Mouse (Mus musculus): ENCODE measurements around the gene Galr3. TPM values are rescaled to one million over a fixed set of nuclear protein-coding genes. Genes with fewer than 3 reads are reported as not detected.

Galr3 gene
- 0.14 and 0.37 TPM in 2 replicates for polyA plus RNA-seq (2015; fragmentation: Nextera tagmentation; extraction: Ambion mirVana)

DNA sequence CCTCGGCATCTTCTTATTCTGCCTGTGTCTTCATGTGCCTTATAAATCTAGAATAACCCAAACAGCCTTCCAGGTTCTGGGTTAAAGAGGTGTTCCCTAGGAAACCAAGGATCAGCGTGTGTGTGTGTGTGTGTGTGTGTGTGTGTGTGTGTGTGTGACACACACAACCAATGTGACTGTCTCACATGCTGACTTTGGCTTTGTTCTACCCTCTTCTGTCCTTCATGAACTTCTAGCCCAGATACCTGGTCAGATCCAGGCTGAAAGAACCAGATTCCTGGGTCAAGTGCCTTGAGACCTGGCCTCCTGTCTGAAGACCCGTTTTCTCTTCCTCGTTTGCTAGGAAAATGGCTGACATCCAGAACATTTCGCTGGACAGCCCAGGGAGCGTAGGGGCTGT lies at the start of gene Galr3:
Galr3 (plus strand) TSS at position 301 of the 400 bp plus-strand sequence.
- Histone ChIP-seq H3K27ac (replicated peaks) (no peak within 1 kb of the TSS), H3K36me3 (peaks cover 9% of the 10 kb centered on the region; the same call in 1 of the 2 replicates), H3K4me1 (peaks cover 44% of the 10 kb centered on the region), H3K9me3 (replicated peaks) (no peaks in the 10 kb centered on the region), H3K9ac (peak within 1 kb of the TSS; percentile 50), H3K4me2 (replicated peaks) (peak within 1 kb of the TSS; percentile 98), H3K4me3 (replicated peaks) (peak within 1 kb of the TSS; percentile 60), H3K27me3 (peaks cover 46% of the 10 kb centered on the region)
- no peak for ATAC-seq (ENCODE audit: insufficient number of reproducible peaks, low FRiP score, low TSS enrichment, low read depth)
- WGBS = 73% methylated on average over 6 of the region's 6 CpGs

DNA sequence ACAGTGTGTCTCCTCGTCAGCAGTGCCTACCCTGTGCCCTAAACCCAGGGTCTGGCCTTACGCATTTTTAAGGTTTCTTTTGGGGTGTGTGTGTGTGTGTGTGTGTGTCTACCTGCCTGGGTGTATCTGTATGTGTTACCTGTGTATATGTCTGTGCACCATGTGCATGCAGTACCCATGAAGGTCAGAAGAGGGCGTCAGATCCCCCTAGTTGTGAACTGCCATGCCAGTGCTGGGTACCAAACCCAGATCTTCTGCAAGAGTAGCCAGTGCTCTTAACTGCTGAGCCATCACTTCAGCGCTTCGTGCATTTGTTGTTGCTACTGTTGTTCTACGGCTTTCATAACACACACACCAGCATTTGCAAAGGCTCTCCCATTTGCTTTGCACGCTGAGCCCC lies 49.5 kb upstream of the Galr3 start:
- no peak overlapping the region for H3K4me2 ChIP-seq (replicated peaks)
- H3K27ac ChIP-seq (replicated peaks) = no peak overlapping the region
- WGBS = 91% methylated on average over 7 of the region's 7 CpGs
- no peak for ATAC-seq (ENCODE audit: insufficient number of reproducible peaks, low FRiP score, low TSS enrichment, low read depth)
- no peaks in the 10 kb centered on the region for H3K27me3 ChIP-seq
- peaks cover 80% of the 10 kb centered on the region for H3K36me3 ChIP-seq
- H3K4me3 ChIP-seq (replicated peaks) = no peak overlapping the region
- H3K4me1 ChIP-seq = peaks cover 18% of the 10 kb centered on the region
- no peaks in the 10 kb centered on the region for H3K9me3 ChIP-seq (replicated peaks)
- H3K9ac ChIP-seq = no peak overlapping the region

DNA sequence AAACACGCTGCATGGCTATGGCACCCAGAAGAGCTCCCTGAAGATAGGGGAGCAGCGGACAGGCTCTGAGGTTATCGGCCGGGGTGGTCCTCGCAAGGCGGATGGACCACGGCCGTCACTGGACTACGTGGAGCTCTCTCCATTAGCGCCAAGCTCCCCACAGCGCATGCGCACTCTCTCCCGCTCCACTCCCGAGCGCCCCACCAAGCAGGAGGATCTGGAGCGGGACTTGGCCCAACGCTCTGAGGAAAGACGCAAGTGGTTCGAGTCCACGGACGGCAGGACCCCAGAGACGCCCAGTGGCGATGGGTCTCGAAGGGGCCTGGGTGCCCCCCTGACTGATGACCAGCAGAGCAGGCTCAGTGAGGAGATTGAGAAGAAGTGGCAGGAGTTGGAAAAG lies 48.8 kb upstream of the Galr3 start:
- Histone ChIP-seq H3K4me3 (replicated peaks) (no peak overlapping the region), H3K27ac (replicated peaks) (no peak overlapping the region), H3K9me3 (replicated peaks) (no peaks in the 10 kb centered on the region), H3K9ac (no peak overlapping the region), H3K4me1 (peaks cover 11% of the 10 kb centered on the region), H3K4me2 (replicated peaks) (no peak overlapping the region), H3K36me3 (peaks cover 78% of the 10 kb centered on the region), H3K27me3 (no peaks in the 10 kb centered on the region)
- 95% methylated on average over 24 of the region's 24 CpGs for WGBS
- ATAC-seq (ENCODE audit: insufficient number of reproducible peaks, low FRiP score, low TSS enrichment, low read depth) = no peak

DNA sequence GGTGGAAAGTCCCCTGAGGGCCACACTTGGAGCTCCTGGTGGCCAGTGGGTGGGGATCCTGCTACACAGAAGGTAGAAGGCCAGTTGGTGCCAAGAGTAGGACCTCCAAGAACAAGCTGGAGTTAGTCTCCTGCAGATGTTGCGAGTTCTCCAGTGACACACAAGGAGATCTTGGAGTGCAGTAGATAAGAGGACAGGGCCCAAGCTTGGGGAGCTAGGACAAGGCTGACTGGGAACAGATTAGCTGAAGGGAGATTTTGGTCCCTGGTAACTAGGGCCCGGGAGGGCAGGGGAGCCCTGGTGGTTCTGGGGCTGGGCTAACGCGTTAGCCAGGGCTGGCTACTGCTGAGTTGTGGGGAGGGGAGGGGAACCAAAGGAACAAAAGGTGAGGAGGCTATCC lies 45.8 kb upstream of the Galr3 start:
- ATAC-seq (ENCODE audit: insufficient number of reproducible peaks, low FRiP score, low TSS enrichment, low read depth) = no peak
- no peak overlapping the region for H3K4me3 ChIP-seq (replicated peaks)
- no peak overlapping the region for H3K4me2 ChIP-seq (replicated peaks)
- no peak overlapping the region for H3K27ac ChIP-seq (replicated peaks)
- peaks cover 72% of the 10 kb centered on the region for H3K36me3 ChIP-seq
- H3K9me3 ChIP-seq (replicated peaks) = no peaks in the 10 kb centered on the region
- WGBS = over 99% methylated on average over 4 of the region's 4 CpGs
- H3K4me1 ChIP-seq = 0 out of 2 replicates have a peak, but pooled peaks cover 10% of the 10 kb centered on the region
- no peak overlapping the region for H3K9ac ChIP-seq
- no peaks in the 10 kb centered on the region for H3K27me3 ChIP-seq

DNA sequence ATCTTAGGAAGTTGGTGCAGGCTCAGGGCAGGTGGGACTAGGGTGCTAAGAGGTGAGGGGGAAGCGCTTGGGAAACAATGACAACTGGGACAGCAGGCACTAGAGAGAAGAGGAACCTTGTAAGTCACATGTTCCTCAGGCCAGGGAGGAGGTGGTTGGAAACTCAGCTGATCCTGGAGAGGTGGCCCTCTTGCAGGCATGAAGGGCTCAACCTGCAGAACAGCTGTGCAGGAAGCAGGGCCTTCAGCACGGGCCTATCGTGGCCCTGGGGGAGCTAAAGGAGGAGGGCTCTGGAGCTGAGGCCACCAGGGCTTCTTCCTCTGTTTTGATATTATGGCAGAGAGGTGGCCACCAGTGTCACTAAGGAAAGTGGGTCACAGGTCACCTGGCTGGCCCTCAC lies 45.0 kb upstream of the Galr3 start:
- H3K9ac ChIP-seq = no peak overlapping the region
- H3K27ac ChIP-seq (replicated peaks) = no peak overlapping the region
- 78% methylated on average over 3 of the region's 3 CpGs for WGBS
- no peak overlapping the region for H3K4me3 ChIP-seq (replicated peaks)
- H3K4me2 ChIP-seq (replicated peaks) = no peak overlapping the region
- H3K9me3 ChIP-seq (replicated peaks) = no peaks in the 10 kb centered on the region
- ATAC-seq (ENCODE audit: insufficient number of reproducible peaks, low FRiP score, low TSS enrichment, low read depth) = no peak
- H3K4me1 ChIP-seq = 0 out of 2 replicates have a peak, but pooled peaks cover 10% of the 10 kb centered on the region
- peaks cover 72% of the 10 kb centered on the region for H3K36me3 ChIP-seq
- H3K27me3 ChIP-seq = no peaks in the 10 kb centered on the region

DNA sequence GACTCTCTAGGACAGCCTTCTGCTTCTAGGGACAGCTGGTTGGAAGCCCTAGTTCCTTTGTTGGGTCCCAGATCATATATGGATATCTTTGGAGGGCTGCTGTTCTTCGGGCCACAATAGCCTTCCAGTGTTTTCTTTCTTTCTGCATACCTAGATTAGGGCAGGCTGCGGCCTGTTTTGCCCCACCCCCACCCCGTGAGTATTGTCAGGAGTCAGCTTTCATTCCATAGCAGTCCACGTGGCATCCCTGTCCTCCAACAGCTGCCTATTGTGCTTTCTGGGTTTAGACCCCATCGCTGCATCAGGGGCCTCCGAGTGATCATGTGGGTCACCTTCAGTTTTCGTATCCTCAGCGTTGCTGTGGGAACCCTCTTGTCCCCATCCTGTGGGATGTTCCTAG lies 43.3 kb upstream of the Galr3 start:
- no peaks in the 10 kb centered on the region for H3K9me3 ChIP-seq (replicated peaks)
- H3K36me3 ChIP-seq = peaks cover 72% of the 10 kb centered on the region
- no peak overlapping the region for H3K9ac ChIP-seq
- no peaks in the 10 kb centered on the region for H3K27me3 ChIP-seq
- ATAC-seq (ENCODE audit: insufficient number of reproducible peaks, low FRiP score, low TSS enrichment, low read depth) = no peak
- peak overlapping the region; percentile 24; the same call in 1 of the 2 replicates for H3K27ac ChIP-seq (replicated peaks)
- H3K4me2 ChIP-seq (replicated peaks) = no peak overlapping the region
- no peak overlapping the region for H3K4me3 ChIP-seq (replicated peaks)
- 0 out of 2 replicates have a peak, but pooled peaks cover 10% of the 10 kb centered on the region for H3K4me1 ChIP-seq
- 52% methylated on average over 8 of the region's 8 CpGs for WGBS

DNA sequence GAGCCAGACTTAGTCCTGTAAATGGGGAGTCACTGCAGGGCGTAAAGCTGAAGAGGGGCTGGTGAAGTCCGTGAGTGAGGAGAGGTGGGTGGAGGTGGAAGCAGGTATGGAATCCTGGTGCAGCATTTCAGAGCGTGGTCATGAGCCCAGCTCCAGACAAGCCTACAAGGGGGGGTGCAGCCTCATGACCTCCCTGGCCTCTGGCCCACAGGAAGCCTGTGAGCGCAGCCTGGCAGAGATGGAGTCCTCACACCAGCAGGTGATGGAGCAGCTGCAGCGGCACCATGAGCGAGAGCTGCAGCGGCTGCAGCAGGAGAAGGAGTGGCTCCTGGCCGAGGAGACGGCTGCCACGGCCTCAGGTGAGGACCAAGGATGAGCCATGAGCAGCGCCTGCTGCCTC lies 42.1 kb upstream of the Galr3 start:
- H3K9ac ChIP-seq = no peak overlapping the region
- H3K4me2 ChIP-seq (replicated peaks) = no peak overlapping the region
- no peak overlapping the region for H3K4me3 ChIP-seq (replicated peaks)
- H3K36me3 ChIP-seq = peaks cover 72% of the 10 kb centered on the region
- no peak for ATAC-seq (ENCODE audit: insufficient number of reproducible peaks, low FRiP score, low TSS enrichment, low read depth)
- H3K27ac ChIP-seq (replicated peaks) = no peak overlapping the region
- no peaks in the 10 kb centered on the region for H3K27me3 ChIP-seq
- 83% methylated on average over 11 of the region's 11 CpGs for WGBS
- no peaks in the 10 kb centered on the region for H3K9me3 ChIP-seq (replicated peaks)
- 0 out of 2 replicates have a peak, but pooled peaks cover 10% of the 10 kb centered on the region for H3K4me1 ChIP-seq

DNA sequence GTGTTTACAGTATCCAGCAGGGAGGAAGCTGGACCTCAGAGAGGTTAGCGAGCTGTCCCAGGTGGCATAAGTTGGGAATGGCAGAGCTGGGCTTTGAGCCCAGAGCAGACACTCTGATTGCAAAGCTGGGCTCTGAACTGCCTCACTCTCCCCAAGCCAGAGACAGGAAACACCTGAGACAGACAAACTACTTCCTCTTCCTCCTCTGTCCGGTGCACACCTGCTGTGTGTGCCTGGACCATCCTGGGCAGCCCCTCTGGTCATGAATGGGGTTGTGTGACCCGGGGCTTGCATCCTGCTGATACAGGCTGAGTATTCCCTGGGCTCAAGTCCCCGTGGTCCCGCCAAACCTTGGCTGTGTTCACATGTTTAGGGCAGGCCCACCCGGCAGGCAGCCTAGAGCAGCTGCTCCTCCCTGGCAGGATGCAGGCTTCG lies 41.3 kb upstream of the Galr3 start:
- no peak for ATAC-seq (ENCODE audit: insufficient number of reproducible peaks, low FRiP score, low TSS enrichment, low read depth)
- Histone ChIP-seq H3K4me2 (replicated peaks) (no peak overlapping the region), H3K36me3 (peaks cover 72% of the 10 kb centered on the region), H3K4me3 (replicated peaks) (no peak overlapping the region), H3K27me3 (no peaks in the 10 kb centered on the region), H3K27ac (replicated peaks) (no peak overlapping the region), H3K9me3 (replicated peaks) (no peaks in the 10 kb centered on the region), H3K4me1 (0 out of 2 replicates have a peak, but pooled peaks cover 10% of the 10 kb centered on the region), H3K9ac (no peak overlapping the region)
- WGBS = 81% methylated on average over 7 of the region's 7 CpGs

DNA sequence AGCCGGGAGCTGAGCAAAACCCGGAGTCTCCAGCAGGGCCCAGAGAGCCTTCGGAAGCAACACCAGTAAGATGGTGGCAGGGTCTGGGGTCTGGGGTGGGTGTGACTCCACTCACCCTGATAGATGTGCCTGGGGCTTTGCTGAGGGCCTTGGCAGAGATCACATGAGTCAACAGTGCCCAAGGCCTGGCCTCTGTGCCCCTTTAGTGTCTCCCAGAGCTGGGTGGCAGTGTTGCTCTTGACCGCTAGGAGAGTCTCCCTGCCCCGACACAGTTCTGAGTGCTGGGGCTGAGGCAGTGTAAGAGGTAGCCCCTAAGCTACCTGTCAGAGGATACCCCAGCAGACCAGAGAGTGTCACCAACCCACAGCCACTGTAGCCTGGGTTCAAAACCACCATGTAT lies 40.1 kb upstream of the Galr3 start:
- H3K27ac ChIP-seq (replicated peaks) = no peak overlapping the region
- 89% methylated on average over 5 of the region's 5 CpGs for whole genome bisulfite sequencing
- no peak overlapping the region for H3K4me3 ChIP-seq (replicated peaks)
- H3K4me1 ChIP-seq = 0 out of 2 replicates have a peak, but pooled peaks cover 10% of the 10 kb centered on the region
- no peak for ATAC-seq (ENCODE audit: insufficient number of reproducible peaks, low FRiP score, low TSS enrichment, low read depth)
- H3K36me3 ChIP-seq = peaks cover 71% of the 10 kb centered on the region
- no peak overlapping the region for H3K9ac ChIP-seq
- no peaks in the 10 kb centered on the region for H3K27me3 ChIP-seq
- H3K4me2 ChIP-seq (replicated peaks) = no peak overlapping the region
- H3K9me3 ChIP-seq (replicated peaks) = no peaks in the 10 kb centered on the region

DNA sequence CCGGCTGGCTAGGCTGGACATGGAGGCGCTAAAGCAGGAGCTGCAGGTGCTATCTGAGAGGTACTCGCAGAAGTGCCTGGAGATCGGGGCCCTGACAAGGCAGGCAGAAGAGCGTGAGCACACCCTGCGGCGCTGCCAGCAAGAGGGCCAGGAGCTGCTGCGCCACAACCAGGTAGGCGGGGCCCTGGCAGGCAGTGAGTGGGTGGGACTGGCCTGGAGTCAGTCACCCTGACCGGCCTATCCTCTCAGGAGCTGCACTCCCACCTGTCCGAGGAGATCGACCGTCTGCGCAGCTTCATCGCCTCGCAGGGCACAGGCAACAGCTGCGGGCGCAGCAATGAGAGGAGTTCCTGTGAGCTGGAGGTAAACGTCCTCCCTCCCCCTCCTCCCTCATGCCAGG lies 39.6 kb upstream of the Galr3 start:
- H3K36me3 ChIP-seq = peaks cover 72% of the 10 kb centered on the region
- H3K9ac ChIP-seq = no peak overlapping the region
- no peak overlapping the region for H3K4me3 ChIP-seq (replicated peaks)
- no peaks in the 10 kb centered on the region for H3K9me3 ChIP-seq (replicated peaks)
- 47% methylated on average over 19 of the region's 19 CpGs for WGBS
- H3K4me2 ChIP-seq (replicated peaks) = no peak overlapping the region
- 0 out of 2 replicates have a peak, but pooled peaks cover 10% of the 10 kb centered on the region for H3K4me1 ChIP-seq
- ATAC-seq (ENCODE audit: insufficient number of reproducible peaks, low FRiP score, low TSS enrichment, low read depth) = no peak
- no peak overlapping the region for H3K27ac ChIP-seq (replicated peaks)
- H3K27me3 ChIP-seq = no peaks in the 10 kb centered on the region

DNA sequence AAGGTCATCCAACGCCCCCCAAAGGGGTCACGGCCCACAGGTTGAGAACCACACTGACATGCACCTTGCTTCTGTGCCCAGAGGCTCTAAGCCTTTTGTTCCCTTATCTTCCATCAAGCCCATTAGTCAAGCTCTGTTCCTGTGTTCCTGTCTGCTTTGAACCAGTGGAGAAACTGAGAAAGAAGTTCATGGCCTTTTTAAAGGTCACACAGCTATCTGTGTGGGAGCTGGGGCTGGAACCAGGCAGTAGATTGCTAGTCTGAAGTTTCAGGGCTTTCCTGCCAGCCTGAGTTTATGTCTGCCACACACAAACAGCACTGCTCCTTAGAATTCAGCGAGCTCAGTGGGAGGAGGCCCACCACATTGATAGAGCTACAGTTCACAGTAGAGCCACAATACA lies 38.6 kb upstream of the Galr3 start:
- Histone ChIP-seq H3K27me3 (no peaks in the 10 kb centered on the region), H3K36me3 (peaks cover 77% of the 10 kb centered on the region), H3K4me1 (0 out of 2 replicates have a peak, but pooled peaks cover 10% of the 10 kb centered on the region), H3K9ac (no peak overlapping the region), H3K27ac (replicated peaks) (no peak overlapping the region), H3K4me2 (replicated peaks) (no peak overlapping the region), H3K4me3 (replicated peaks) (no peak overlapping the region), H3K9me3 (replicated peaks) (no peaks in the 10 kb centered on the region)
- ATAC-seq (ENCODE audit: insufficient number of reproducible peaks, low FRiP score, low TSS enrichment, low read depth) = no peak
- 86% methylated on average over 3 of the region's 3 CpGs for WGBS

DNA sequence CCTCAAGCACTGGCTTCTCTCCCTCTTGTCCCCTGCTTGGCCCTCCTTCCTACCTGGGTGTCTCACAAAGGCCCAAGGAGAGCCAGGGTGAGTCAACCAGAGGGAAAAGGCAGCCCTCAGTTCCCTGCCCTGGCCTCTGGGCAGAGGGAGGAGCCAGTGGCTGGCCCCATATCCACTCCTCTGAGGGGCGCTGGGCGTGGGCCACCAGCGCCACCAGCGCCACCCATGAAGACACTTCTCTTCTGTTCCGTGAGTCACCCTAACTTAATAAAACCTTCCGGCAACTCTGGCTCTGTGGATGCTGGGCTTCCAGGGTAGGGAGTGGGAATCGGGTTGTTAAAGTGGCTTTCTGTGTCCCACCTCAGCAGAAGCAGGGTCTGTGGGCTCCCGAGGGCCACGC lies 36.1 kb upstream of the Galr3 start:
- no peaks in the 10 kb centered on the region for H3K9me3 ChIP-seq (replicated peaks)
- H3K4me1 ChIP-seq = no peaks in the 10 kb centered on the region
- H3K27me3 ChIP-seq = no peaks in the 10 kb centered on the region
- no peak overlapping the region for H3K4me3 ChIP-seq (replicated peaks)
- ATAC-seq (ENCODE audit: insufficient number of reproducible peaks, low FRiP score, low TSS enrichment, low read depth) = no peak
- H3K36me3 ChIP-seq = peaks cover 67% of the 10 kb centered on the region
- no peak overlapping the region for H3K9ac ChIP-seq
- 79% methylated on average over 9 of the region's 9 CpGs for WGBS
- no peak overlapping the region for H3K27ac ChIP-seq (replicated peaks)
- H3K4me2 ChIP-seq (replicated peaks) = no peak overlapping the region
